In the genomic region with DNA sequence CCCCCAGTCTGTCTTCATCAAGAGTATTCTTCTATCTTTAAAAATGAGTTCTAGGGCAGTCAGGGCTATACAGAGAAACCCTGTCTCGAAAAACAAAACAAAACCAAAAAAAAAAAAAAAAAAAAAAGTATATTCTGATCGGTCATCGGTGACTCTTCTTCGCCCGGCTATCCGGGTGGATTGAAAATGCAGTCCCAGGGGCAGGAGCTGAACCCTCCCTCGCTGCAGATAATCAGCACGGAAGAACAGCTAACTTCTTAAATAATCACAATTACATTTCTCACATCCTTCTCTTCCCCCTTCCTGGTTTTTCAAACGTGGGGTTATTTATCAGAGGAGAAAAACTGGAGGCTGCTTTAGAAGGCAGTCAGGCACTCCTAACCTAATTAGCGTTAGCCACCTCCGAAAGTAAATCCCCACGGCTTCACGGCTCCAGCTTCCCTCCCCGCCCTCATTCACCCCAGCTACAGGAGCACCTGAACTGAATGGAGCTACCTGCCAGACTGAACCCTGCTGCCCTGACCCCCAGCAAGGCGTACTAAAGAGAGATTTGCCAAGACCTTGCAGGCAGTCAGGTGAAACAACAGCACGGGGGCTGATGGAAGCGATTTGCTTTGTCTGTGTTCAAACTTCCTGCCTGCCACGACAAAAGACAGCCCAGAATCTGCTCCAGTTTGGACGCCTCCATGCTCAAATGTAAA, we compare ENCODE assay signal across 8 mouse cellular contexts.
A peak's percentile ranks its signal among the peaks of the same experiment; 100 is the strongest.
DNase-seq lines count a peak whose midpoint lies in the region; ATAC-seq and TF ChIP-seq lines count a peak whose summit lies in the region.

No protein-coding gene starts in this region.

- no peak for ATAC-seq in lung, embryonic 14.5 days (ENCODE audit: insufficient read depth)
- peak; percentile 75; the same call in 1 of the 2 replicates for ATAC-seq in embryonic facial prominence, embryonic 14.5 days (ENCODE audit: low read depth)
- ATAC-seq in kidney, embryonic 15.5 days (replicated peaks; ENCODE audit: low FRiP score) = peak; percentile 33; the same call in 1 of the 2 replicates
- ATAC-seq in midbrain, embryonic 14.5 days (ENCODE audit: low FRiP score, low TSS enrichment) = 0 out of 2 replicates have a peak, but pooled peaks have one; percentile 43

- TF ChIP-seq CTCF in lung, embryonic 14.5 days (IDR thresholded peaks at IDR 0.05; ENCODE audit: low read depth) = no peak

- peak overlapping the region; percentile 31 for H3K4me3 ChIP-seq in lung, embryonic 14.5 days (ENCODE audit: low read depth, low read length)
- H3K4me3 ChIP-seq in embryonic facial prominence, embryonic 14.5 days (ENCODE audit: low read depth, low read length) = peak overlapping the region; percentile 34
- peak overlapping the region; percentile 37 for H3K4me3 ChIP-seq in kidney, embryonic 15.5 days (replicated peaks)
- H3K4me3 ChIP-seq in midbrain, embryonic 14.5 days (replicated peaks; ENCODE audit: low read depth, low read length) = peak overlapping the region; percentile 30

- no peaks in the 10 kb centered on the region for H3K9me3 ChIP-seq in lung, embryonic 14.5 days (ENCODE audit: low read depth, low read length)
- H3K9me3 ChIP-seq in embryonic facial prominence, embryonic 14.5 days (ENCODE audit: control insufficient read depth, low read length) = no peaks in the 10 kb centered on the region
- no peaks in the 10 kb centered on the region for H3K9me3 ChIP-seq in kidney, embryonic 15.5 days (replicated peaks)
- H3K9me3 ChIP-seq in midbrain, embryonic 14.5 days (ENCODE audit: control insufficient read depth, low read length) = no peaks in the 10 kb centered on the region

- H3K36me3 ChIP-seq in lung, embryonic 14.5 days (ENCODE audit: insufficient read depth) = no peaks in the 10 kb centered on the region
- no peaks in the 10 kb centered on the region for H3K36me3 ChIP-seq in embryonic facial prominence, embryonic 14.5 days (ENCODE audit: control insufficient read depth, insufficient read depth, low read length)
- no peaks in the 10 kb centered on the region for H3K36me3 ChIP-seq in kidney, embryonic 15.5 days
- no peaks in the 10 kb centered on the region for H3K36me3 ChIP-seq in midbrain, embryonic 14.5 days (ENCODE audit: control insufficient read depth, insufficient read depth, low read length)

- DNase-seq in lung, embryonic 14.5 days = peak; percentile 6
- no peak for DNase-seq in lung, postnatal 10 days
- DNase-seq in embryonic facial prominence, embryonic 14.5 days (ENCODE audit: low spot score) = peak; percentile 19
- peak; percentile 59 for DNase-seq in midbrain, embryonic 14.5 days
- DNase-seq in frontal cortex, postnatal 10 days (ENCODE audit: low spot score in 2 of 2) = no peak
- DNase-seq in spleen, postnatal 10 days (ENCODE audit: low spot score in 2 of 2) = no peak
- DNase-seq in left cerebral cortex, postnatal 25 days (ENCODE audit: low spot score in 2 of 2) = no peak

- no peaks in the 10 kb centered on the region for H3K27me3 ChIP-seq in lung, embryonic 14.5 days (ENCODE audit: insufficient read depth, low read length)
- 0 out of 2 replicates have a peak, but pooled peaks cover 4% of the 10 kb centered on the region for H3K27me3 ChIP-seq in embryonic facial prominence, embryonic 14.5 days (replicated peaks; ENCODE audit: control insufficient read depth, insufficient read depth, low read length)
- no peaks in the 10 kb centered on the region for H3K27me3 ChIP-seq in kidney, embryonic 15.5 days
- no peaks in the 10 kb centered on the region for H3K27me3 ChIP-seq in midbrain, embryonic 14.5 days (ENCODE audit: control insufficient read depth, insufficient read depth, low read length)

- no peak overlapping the region for H3K9ac ChIP-seq in lung, embryonic 14.5 days
- H3K9ac ChIP-seq in embryonic facial prominence, embryonic 14.5 days (ENCODE audit: low read depth, low read length) = peak overlapping the region; percentile 49
- H3K9ac ChIP-seq in kidney, embryonic 15.5 days = no peak overlapping the region
- H3K9ac ChIP-seq in midbrain, embryonic 14.5 days (replicated peaks; ENCODE audit: low read length) = peak overlapping the region; percentile 39; the same call in 1 of the 2 replicates

- peak overlapping the region; percentile 58 for H3K4me2 ChIP-seq in lung, embryonic 14.5 days
- peak overlapping the region; percentile 63 for H3K4me2 ChIP-seq in embryonic facial prominence, embryonic 14.5 days (ENCODE audit: low read depth, low read length)
- peak overlapping the region; percentile 62 for H3K4me2 ChIP-seq in kidney, embryonic 15.5 days
- peak overlapping the region; percentile 57 for H3K4me2 ChIP-seq in midbrain, embryonic 14.5 days (ENCODE audit: low read length)

- H3K4me1 ChIP-seq in lung, embryonic 14.5 days (ENCODE audit: insufficient read depth) = no peaks in the 10 kb centered on the region
- no peaks in the 10 kb centered on the region for H3K4me1 ChIP-seq in embryonic facial prominence, embryonic 14.5 days (ENCODE audit: control insufficient read depth, insufficient read depth, low read length)
- no peaks in the 10 kb centered on the region for H3K4me1 ChIP-seq in kidney, embryonic 15.5 days
- peaks cover 9% of the 10 kb centered on the region; the same call in 1 of the 2 replicates for H3K4me1 ChIP-seq in midbrain, embryonic 14.5 days (ENCODE audit: control insufficient read depth, insufficient read depth, low read length)

- no peak overlapping the region for H3K27ac ChIP-seq in lung, embryonic 14.5 days (ENCODE audit: low read depth)
- no peak overlapping the region for H3K27ac ChIP-seq in embryonic facial prominence, embryonic 14.5 days (replicated peaks; ENCODE audit: low read depth, low read length)
- H3K27ac ChIP-seq in kidney, embryonic 15.5 days = no peak overlapping the region
- no peak overlapping the region for H3K27ac ChIP-seq in midbrain, embryonic 14.5 days (replicated peaks; ENCODE audit: low read depth, low read length)

- intact Hi-C loops in left cerebral cortex, postnatal 25 days (cut with DNase I) = loop anchor here (10.0 kb wide), 1 partner anchor 502 kb away; no protein-coding TSS in a partner anchor

- 3% methylated on average over 19 of the region's 19 CpGs for WGBS in lung, embryonic 14.5 days
- WGBS in embryonic facial prominence, embryonic 14.5 days = 3% methylated on average over 19 of the region's 19 CpGs
- WGBS in kidney, embryonic 15.5 days = 2% methylated on average over 19 of the region's 19 CpGs
- 2% methylated on average over 19 of the region's 19 CpGs for WGBS in midbrain, embryonic 14.5 days

Comparison
In these comparisons a context has a peak if more than half of its experiments do, and no peak if none do; other contexts are left out.
1. DNase-seq: peak in lung, embryonic 14.5 days (single experiment), embryonic facial prominence, embryonic 14.5 days (single experiment) and midbrain, embryonic 14.5 days (single experiment); none in lung, postnatal 10 days (single experiment), frontal cortex, postnatal 10 days (0 of 2), spleen, postnatal 10 days (0 of 2) and left cerebral cortex, postnatal 25 days (0 of 2).
2. H3K9ac ChIP-seq: peak in embryonic facial prominence, embryonic 14.5 days (single experiment) and midbrain, embryonic 14.5 days (single experiment); none in lung, embryonic 14.5 days (single experiment) and kidney, embryonic 15.5 days (single experiment).
3. Peak in every context shown above with its lines, with median percentiles within 50 percentile points of each other: H3K4me2 ChIP-seq and H3K4me3 ChIP-seq.